Mouse (Mus musculus): ENCODE data around the gene Cdc37. TPM values are rescaled to one million over a fixed set of nuclear protein-coding genes. Genes with fewer than 3 reads are reported as not detected.

Gene Cdc37
- polyA plus RNA-seq, 1 experiment from 2014 or later = 260 TPM

DNA sequence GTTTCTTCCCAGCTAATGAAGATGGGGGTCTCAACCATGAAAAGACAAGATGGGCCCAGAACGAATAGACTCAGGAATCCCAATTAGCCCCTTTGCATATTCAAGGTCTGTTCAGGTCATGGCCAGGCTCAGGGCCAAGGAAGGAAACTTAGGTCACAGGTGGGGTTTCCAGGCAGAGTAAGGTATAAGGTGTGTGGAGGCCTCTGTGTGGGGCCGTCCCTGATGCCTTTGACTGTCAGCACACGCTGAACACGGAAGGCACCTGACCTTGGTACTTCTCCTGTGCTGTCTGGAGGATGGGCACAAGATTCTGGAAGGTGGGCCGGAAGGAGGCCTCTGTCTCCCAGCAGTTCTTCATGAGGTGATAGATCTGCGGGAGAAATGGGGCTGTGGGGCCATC is 45.0 kb downstream of the Cdc37 start:
- Histone ChIP-seq H3K27me3 (no peaks in the 10 kb centered on the region), H3K4me1 (peaks cover 6% of the 10 kb centered on the region; the same call in 1 of the 2 replicates), H3K4me3 (replicated peaks) (no peak overlapping the region), H3K27ac (no peak overlapping the region), H3K9ac (no peak overlapping the region), H3K36me3 (replicated peaks) (0 out of 2 replicates have a peak, but pooled peaks cover 2% of the 10 kb centered on the region), H3K9me3 (no peaks in the 10 kb centered on the region), H3K4me2 (no peak overlapping the region)
- no peak for ATAC-seq (ENCODE audit: low FRiP score)
- 83% methylated on average over 6 of the region's 6 CpGs for WGBS

DNA sequence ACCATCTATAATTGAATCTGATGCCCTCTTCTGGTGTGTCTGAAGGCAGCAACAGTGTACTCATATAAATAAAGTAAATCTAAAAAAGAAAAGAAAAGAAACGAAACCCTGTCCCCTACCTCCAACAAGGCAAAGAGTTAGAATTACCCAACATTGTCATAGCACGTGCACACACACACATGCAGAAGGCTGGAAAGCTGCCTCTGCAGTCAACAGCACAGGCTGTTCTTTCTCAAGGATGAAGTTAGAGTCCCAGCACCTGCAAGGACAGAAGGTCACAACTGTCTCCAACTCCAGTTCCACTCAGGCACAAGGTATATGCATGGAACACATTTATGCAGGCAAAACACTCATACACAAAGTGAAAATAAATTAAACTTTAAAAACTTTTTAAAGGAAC is 47.7 kb downstream of the Cdc37 start:
- Histone ChIP-seq H3K27me3 (no peaks in the 10 kb centered on the region), H3K9ac (no peak overlapping the region), H3K9me3 (no peaks in the 10 kb centered on the region), H3K27ac (no peak overlapping the region), H3K4me2 (no peak overlapping the region), H3K4me1 (peaks cover 6% of the 10 kb centered on the region; the same call in 1 of the 2 replicates), H3K36me3 (replicated peaks) (0 out of 2 replicates have a peak, but pooled peaks cover 2% of the 10 kb centered on the region), H3K4me3 (replicated peaks) (no peak overlapping the region)
- no peak for ATAC-seq (ENCODE audit: low FRiP score)
- 100% methylated on average over 2 of the region's 2 CpGs for WGBS

DNA sequence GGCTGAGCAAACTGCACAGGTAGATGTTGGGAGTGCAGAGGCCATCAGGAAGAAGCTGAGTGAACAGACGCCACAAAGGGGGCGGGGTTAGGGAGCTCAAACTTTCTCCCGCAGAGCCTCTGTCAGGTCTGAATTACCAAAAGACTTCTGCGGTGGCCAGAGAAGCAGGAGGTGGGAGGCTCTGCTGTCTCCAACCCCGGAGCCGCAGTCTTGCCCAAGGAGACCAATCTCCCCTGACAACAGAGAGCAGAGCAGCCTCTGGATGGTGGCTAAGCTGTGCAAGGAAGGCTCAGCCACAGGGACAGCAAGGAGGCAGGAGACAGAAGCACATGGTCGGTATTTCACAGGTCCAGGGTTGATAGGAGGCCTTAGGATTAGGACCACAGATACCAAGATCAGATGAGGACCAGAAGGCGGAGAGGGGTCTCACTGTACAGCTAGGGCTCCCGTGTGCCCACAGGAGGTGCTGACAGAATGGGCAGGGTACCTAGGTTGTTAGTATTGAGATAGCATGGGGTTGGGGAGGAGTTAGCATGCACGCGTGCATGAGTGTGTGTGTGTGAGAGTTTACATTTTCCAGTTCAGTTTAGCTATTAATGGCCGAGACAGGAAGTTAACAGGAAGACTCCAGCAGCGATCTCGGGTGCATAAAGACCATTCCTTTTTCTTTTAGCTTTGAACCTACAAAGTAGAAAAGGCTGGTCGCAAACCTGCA is 49.2 kb downstream of the Cdc37 start:
- H3K27me3 ChIP-seq = no peaks in the 10 kb centered on the region
- peaks cover 8% of the 10 kb centered on the region; the same call in 1 of the 2 replicates for H3K4me1 ChIP-seq
- no peak for ATAC-seq (ENCODE audit: low FRiP score)
- WGBS = 56% methylated on average over 15 of the region's 15 CpGs
- no peaks in the 10 kb centered on the region for H3K9me3 ChIP-seq
- H3K4me3 ChIP-seq (replicated peaks) = no peak overlapping the region
- H3K9ac ChIP-seq = no peak overlapping the region
- H3K27ac ChIP-seq = no peak overlapping the region
- H3K4me2 ChIP-seq = no peak overlapping the region
- H3K36me3 ChIP-seq (replicated peaks) = 0 out of 2 replicates have a peak, but pooled peaks cover 2% of the 10 kb centered on the region

DNA sequence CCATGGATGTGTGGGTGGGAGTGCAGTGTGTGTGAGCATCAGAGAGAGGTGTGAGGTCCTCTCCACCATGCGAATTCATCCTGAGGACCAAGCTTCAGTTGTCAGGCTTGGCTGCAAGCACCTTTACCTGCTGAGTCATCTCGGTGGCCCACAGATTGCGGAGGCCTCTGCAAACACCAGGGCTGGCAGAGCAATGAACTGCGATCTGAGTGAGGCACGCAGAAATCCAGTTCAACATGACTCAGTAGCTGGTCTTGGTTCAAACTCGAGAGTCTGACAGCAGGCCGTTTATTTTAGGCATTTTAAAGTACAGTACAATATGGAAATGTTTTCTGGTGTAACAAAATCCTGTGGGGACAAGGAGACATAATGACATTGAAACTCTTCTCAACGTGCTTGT is 52.0 kb downstream of the Cdc37 start:
- Histone ChIP-seq H3K36me3 (replicated peaks) (0 out of 2 replicates have a peak, but pooled peaks cover 4% of the 10 kb centered on the region), H3K9me3 (no peaks in the 10 kb centered on the region), H3K4me3 (replicated peaks) (no peak overlapping the region), H3K27me3 (no peaks in the 10 kb centered on the region), H3K4me2 (no peak overlapping the region), H3K9ac (no peak overlapping the region), H3K27ac (no peak overlapping the region), H3K4me1 (peaks cover 8% of the 10 kb centered on the region; the same call in 1 of the 2 replicates)
- no peak for ATAC-seq (ENCODE audit: low FRiP score)
- WGBS = 89% methylated on average over 8 of the region's 8 CpGs

DNA sequence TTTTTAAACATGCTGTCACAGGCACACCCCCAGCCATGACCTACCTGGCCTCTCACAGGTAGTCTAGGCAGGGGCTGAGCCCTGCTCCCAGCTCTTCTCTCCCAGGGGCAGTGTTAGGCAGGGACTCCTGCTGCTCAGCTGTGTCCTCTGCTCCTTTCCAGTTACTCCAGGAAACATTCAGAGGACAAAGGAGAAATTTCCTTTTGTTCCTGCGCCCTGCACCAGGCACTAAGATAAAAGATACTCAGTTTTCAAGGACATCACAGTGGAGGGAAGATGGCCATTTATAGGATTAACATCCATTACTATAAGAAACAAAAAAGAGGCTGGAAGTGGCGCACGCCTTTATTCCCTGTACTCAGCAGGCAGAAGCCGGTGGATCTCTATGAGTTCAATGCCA is 53.8 kb downstream of the Cdc37 start:
- 62% methylated on average over 4 of the region's 4 CpGs for WGBS
- no peaks in the 10 kb centered on the region for H3K27me3 ChIP-seq
- H3K4me2 ChIP-seq = no peak overlapping the region
- ATAC-seq (ENCODE audit: low FRiP score) = no peak
- H3K4me1 ChIP-seq = peaks cover 14% of the 10 kb centered on the region
- no peak overlapping the region for H3K4me3 ChIP-seq (replicated peaks)
- no peak overlapping the region for H3K9ac ChIP-seq
- H3K27ac ChIP-seq = no peak overlapping the region
- no peaks in the 10 kb centered on the region for H3K9me3 ChIP-seq
- H3K36me3 ChIP-seq (replicated peaks) = 0 out of 2 replicates have a peak, but pooled peaks cover 4% of the 10 kb centered on the region

DNA sequence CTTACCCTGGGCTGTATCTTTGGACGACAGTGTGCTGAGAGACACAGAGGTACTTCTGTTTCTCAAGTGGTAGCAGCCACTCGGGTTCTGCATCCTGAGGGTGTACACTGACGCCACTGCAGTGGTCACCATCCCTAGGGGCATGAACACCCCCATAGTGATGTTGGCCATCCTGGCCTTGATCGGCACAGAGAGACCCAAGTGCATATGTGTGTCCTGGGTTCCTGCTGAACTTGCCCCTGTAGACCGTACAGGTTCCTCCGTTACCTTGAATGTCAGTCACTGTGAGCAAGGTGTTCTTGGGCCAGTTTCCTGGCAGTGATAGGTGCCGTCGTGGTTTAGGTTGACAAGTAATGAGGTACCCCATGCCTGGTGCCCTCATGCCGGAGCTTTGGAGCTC is 56.4 kb downstream of the Cdc37 start:
- Histone ChIP-seq H3K4me3 (replicated peaks) (no peak overlapping the region), H3K27ac (no peak overlapping the region), H3K4me1 (peaks cover 21% of the 10 kb centered on the region), H3K36me3 (replicated peaks) (peaks cover 22% of the 10 kb centered on the region), H3K27me3 (no peaks in the 10 kb centered on the region), H3K9ac (no peak overlapping the region), H3K4me2 (no peak overlapping the region), H3K9me3 (no peaks in the 10 kb centered on the region)
- ATAC-seq (ENCODE audit: low FRiP score) = no peak
- 93% methylated on average over 9 of the region's 9 CpGs for WGBS

DNA sequence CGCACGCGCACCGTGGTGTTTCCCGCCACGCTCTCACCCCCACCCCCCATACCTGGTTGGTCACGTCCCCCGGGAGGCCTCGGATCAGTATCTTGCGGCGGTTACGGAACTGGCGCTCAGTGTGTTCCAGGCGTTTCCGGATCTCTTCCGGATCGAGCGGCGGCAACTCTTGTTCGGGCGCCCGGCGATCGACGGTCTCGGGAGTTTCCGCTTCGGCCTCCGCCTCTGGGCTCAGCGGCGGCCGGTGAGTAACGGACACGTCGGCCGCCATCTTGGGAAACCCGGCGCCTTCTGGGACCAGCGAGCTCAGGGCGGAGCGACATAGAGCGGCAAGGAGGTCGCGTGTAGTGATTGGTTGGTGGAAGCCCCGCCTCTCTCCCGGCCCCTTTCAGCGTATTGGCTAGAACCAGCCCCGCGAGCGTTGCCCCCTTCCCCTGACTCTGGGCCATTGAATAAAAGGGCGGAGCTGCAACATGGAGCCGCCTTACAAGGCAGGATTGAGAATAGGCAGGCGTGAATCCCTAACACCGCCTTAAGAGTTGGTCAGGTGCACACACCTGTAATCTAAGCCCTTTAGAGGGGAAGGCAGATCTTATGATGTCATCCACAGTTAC is 58.0 kb downstream of the Cdc37 start, which contains the start of the genes Gm38431 and Raver1:
Gene Gm38431 (minus strand): TSS at position 291 of the 614 bp plus-strand sequence.
Gene Raver1 (minus strand): TSS at position 302 of the 614 bp plus-strand sequence.
- under 1% methylated on average over 54 of the region's 54 CpGs for WGBS
- H3K9me3 ChIP-seq = no peaks in the 10 kb centered on the region

DNA sequence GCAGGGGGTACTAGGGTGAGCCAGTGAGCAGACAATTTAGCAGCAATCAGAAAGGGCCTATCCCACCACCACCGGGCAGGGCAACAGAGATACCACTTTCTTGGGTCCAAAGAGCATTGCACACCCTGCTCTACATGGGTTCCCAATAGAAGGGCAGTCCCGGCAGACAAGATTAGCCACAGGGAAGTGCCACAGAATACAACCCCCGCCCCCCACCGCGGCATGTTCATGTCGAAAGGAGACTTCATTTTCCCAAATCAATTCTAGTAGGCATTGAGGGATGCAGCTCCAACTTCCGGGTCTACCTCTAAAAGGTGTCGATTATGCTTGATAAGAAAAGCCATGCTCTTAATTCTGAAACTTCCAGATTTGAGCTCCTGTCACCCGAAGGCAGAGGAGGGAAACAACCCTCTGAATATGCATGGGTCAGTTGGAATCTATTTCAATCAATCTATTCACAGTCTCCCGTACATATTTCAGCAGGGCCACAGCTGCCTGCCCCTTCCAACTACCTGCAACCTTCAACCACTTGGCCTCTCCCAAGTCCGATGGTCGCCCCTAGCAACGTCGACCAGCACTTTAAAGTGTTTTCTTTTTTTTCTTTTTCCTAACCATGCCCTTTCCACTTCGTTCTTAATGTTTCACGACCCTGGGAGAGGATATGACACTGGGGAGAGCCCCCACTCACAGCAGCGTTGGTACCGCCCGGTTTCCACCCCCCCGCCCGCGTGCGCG is 58.6 kb downstream of the Cdc37 start:
- H3K27me3 ChIP-seq = no peaks in the 10 kb centered on the region
- H3K9me3 ChIP-seq = no peaks in the 10 kb centered on the region
- ATAC-seq (ENCODE audit: low FRiP score) = peak; percentile 25
- peaks cover 45% of the 10 kb centered on the region for H3K36me3 ChIP-seq (replicated peaks)
- peak overlapping the region; percentile 91 for H3K27ac ChIP-seq
- H3K4me2 ChIP-seq = peak overlapping the region; percentile 92
- H3K4me3 ChIP-seq (replicated peaks) = peak overlapping the region; percentile 57
- H3K9ac ChIP-seq = peak overlapping the region; percentile 75
- 4% methylated on average over 24 of the region's 24 CpGs for WGBS
- peaks cover 24% of the 10 kb centered on the region for H3K4me1 ChIP-seq

More for the DNA sequence above, 58.0 kb downstream of the Cdc37 start, which contains the start of the genes Gm38431 and Raver1:
- Histone ChIP-seq H3K9ac (peak within 1 kb of the TSS; percentile 75), H3K4me2 (peak within 1 kb of the TSS; percentile 92), H3K36me3 (replicated peaks) (peaks cover 38% of the 10 kb centered on the region), H3K27me3 (no peaks in the 10 kb centered on the region), H3K27ac (peak within 1 kb of the TSS; percentile 91), H3K4me1 (peaks cover 21% of the 10 kb centered on the region), H3K4me3 (replicated peaks) (peak within 1 kb of the TSS; percentile 57)
- peak; percentile 100 for ATAC-seq (ENCODE audit: low FRiP score)

DNA sequence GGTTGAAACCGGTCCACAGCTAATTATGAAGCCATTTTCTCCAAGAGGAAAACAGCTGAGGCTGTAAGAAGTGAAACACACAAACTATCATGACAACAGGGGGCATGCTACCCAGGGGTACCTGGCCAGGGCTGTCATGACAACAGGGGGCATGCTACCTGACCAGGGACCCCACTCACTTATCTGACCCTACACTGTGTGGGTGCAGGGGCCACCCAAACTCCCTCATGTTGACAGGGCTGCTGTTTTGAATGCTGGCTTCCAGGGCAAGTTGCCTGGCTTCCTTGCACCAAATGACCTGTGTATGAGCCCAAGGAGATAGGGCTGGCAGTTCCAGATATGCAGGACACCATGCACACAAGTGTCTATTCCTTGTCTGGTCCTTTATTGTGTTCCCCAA is 59.2 kb downstream of the Cdc37 start:
- H3K36me3 ChIP-seq (replicated peaks) = peaks cover 51% of the 10 kb centered on the region
- H3K27ac ChIP-seq = no peak overlapping the region

DNA sequence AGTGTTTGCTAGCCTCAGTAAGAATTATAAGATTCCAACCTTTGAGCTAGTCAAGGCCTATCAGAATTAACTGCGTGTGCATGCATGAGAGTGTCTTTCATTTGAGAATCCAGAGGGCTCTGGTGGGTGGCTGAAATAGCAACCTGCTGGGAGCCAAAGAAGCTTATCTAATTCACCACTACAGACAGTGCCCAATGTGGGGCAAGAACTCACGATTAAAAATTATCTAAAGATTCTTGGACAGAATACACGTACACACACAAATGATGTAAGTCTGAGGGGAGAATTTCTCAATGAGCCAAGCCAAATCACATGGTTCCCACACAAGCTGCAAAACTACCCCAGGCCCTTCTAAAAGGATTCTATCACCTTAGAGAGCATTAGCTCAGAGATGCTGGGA is 66.5 kb downstream of the Cdc37 start:
- no peak overlapping the region for H3K4me3 ChIP-seq (replicated peaks)
- H3K27me3 ChIP-seq = no peaks in the 10 kb centered on the region
- 0 out of 2 replicates have a peak, but pooled peaks cover 3% of the 10 kb centered on the region for H3K4me1 ChIP-seq
- WGBS = 91% methylated on average over 3 of the region's 3 CpGs
- no peak overlapping the region for H3K9ac ChIP-seq
- no peaks in the 10 kb centered on the region for H3K9me3 ChIP-seq
- peaks cover 94% of the 10 kb centered on the region for H3K36me3 ChIP-seq (replicated peaks)
- no peak overlapping the region for H3K4me2 ChIP-seq
- H3K27ac ChIP-seq = no peak overlapping the region
- ATAC-seq (ENCODE audit: low FRiP score) = no peak

More for the DNA sequence above, 59.2 kb downstream of the Cdc37 start:
- 89% methylated on average over 1 of the region's 1 CpGs for WGBS
- Histone ChIP-seq H3K4me2 (peak overlapping the region; percentile 92), H3K4me3 (replicated peaks) (peak overlapping the region; percentile 57), H3K9me3 (no peaks in the 10 kb centered on the region), H3K4me1 (peaks cover 22% of the 10 kb centered on the region), H3K27me3 (no peaks in the 10 kb centered on the region), H3K9ac (peak overlapping the region; percentile 75)
- ATAC-seq (ENCODE audit: low FRiP score) = no peak

Measured in forebrain, embryonic 12.5 days (tissue).